Mouse (Mus musculus) heart, adult 2 months (tissue): ENCODE results near the gene Sgta.

Experiments used
- CTCF ChIP-seq: fragments of 200-600 bp; IDR thresholded peaks from 2 replicates; pipeline ENCODE4 v1.8.1; 2022; ENCODE audit warnings: antibody characterized with exemption, mild to moderate bottlenecking, moderate library complexity
- EP300 ChIP-seq: fragments of 200-500 bp; IDR thresholded peaks from 2 replicates; pipeline ENCODE4 v1.6.1; 2011; ENCODE audit warnings: low read depth, low read length, control low read depth; ENCODE audit not compliant: insufficient read depth
- POLR2A ChIP-seq: fragments of 200-500 bp; IDR thresholded peaks from 2 replicates; pipeline ENCODE4 v1.6.1; 2011; ENCODE audit warnings: mild to moderate bottlenecking, low read depth, low read length, control low read depth; ENCODE audit not compliant: insufficient read depth

DNA sequence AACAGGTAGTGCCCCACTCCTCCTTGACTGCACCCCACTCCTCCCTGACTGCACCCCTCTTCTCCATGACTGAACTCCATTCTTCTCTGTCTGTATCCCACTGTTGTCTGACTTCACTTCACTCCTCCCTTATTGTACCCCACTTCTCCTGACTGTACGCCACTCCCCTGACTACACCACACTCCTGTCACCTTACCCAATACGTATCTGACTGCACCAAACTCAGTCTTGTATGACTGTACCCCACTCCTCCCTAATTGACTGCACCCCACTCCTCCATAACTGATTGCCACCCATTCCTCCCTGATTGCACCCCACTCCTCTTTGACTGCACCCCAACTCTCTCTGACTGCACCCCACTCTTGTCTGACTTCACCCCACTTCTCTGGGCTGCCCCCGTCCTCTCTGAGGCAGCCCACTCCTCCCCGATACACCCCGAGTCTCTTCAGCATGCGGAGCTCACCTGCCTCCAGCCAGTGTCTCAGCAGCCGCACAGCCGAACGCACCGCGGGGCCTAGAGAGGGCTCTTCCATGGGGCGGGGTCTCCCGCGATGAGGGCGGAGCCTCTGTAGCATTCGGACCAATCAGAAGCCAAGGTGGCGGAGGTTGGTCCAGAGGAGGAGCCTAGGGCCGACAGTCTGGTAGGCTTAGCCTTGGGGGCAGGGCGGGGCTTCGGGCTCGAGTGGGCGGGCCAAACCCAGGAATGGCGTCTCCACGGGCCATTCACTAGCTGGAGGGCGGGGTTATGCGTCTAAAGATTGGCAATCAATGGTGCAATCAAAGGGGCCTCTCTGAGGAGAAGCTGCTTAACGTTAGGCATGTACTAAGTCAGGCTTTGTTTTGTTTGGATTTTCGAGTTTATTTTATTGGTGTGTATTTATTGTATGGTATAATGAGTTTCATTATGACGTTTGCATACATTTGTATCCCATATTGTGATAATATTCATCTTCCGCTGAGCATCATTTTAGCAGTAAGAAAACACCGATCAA, 45.3 kb downstream of the Sgta start, which contains the start of gene Gng7:
- TF ChIP-seq EP300 = no peak
- no peak for TF ChIP-seq POLR2A
- no peak for TF ChIP-seq CTCF
